Mouse (Mus musculus) bone marrow, adult 2 months (tissue): ENCODE measurements around the gene Epha6.

Experiments used
- CTCF ChIP-seq: fragments of 200-500 bp; IDR thresholded peaks from 2 replicates; pipeline ENCODE4 v1.5.1; 2011; ENCODE audit warnings: low read length, control low read depth; ENCODE audit not compliant: control insufficient read depth, insufficient read depth
- POLR2A ChIP-seq: fragments of 200-500 bp; IDR thresholded peaks from 2 replicates; pipeline ENCODE4 v1.6.1; 2011; ENCODE audit warnings: low read depth, mild to moderate bottlenecking, control low read depth, low read length, borderline replicate concordance; ENCODE audit not compliant: control insufficient read depth

- TF ChIP-seq CTCF (no peak), POLR2A (no peak)
Observed at GRCm38 (mm10) chr16:60274109-60274508, 331.2 kb downstream of the Epha6 start.
